Mouse (Mus musculus) G1E (cell line): ENCODE results near the gene Synrg. TPM values are rescaled to one million over a fixed set of nuclear protein-coding genes. Genes with fewer than 3 reads are reported as not detected.

Experiments used
- ATAC-seq: 2 replicates; pipeline ENCODE4 v1.8.0; 2016; ENCODE audit warnings: mild to moderate bottlenecking; ENCODE audit not compliant: insufficient number of reproducible peaks, poor library complexity, low FRiP score, severe bottlenecking; ENCODE audit errors: extremely low read depth
- DNase-seq: peaks from one replicate; pipeline ENCODE4 v3.0.0; 2012; ENCODE audit warnings: low spot score
- H3K27me3 ChIP-seq: 2 replicates; pipeline ENCODE4 v1.6.1; 2012; ENCODE audit warnings: mild to moderate bottlenecking, low read length, inconsistent platforms; ENCODE audit not compliant: insufficient read depth
- H3K36me3 ChIP-seq: replicated peaks from 2 replicates; pipeline ENCODE3; 2012; ENCODE audit warnings: mild to moderate bottlenecking, inconsistent platforms
- H3K4me1 ChIP-seq: 2 replicates; pipeline ENCODE4 v1.6.1; 2012; ENCODE audit warnings: low read depth, low read length, inconsistent platforms, mixed read lengths; ENCODE audit not compliant: insufficient read depth
- H3K4me3 ChIP-seq: 2 replicates; pipeline ENCODE4 v1.5.1; 2012; ENCODE audit warnings: low read depth, mild to moderate bottlenecking, inconsistent platforms, low read length, moderate library complexity, mixed read lengths
- H3K9me3 ChIP-seq: replicated peaks from 2 replicates; pipeline ENCODE4 v1.6.1; 2012; ENCODE audit warnings: inconsistent platforms
- CTCF ChIP-seq: IDR thresholded peaks from 2 replicates; pipeline ENCODE4 v1.5.1; 2012; ENCODE audit warnings: low read depth, low read length, inconsistent platforms, mixed read lengths
- GATA1 ChIP-seq: IDR thresholded peaks from 2 replicates; pipeline ENCODE4 v1.6.1; 2012; ENCODE audit warnings: borderline replicate concordance, low read length, inconsistent platforms, mixed read lengths
- GATA2 ChIP-seq: IDR thresholded peaks from 2 replicates; pipeline ENCODE4 v1.6.1; 2012; ENCODE audit warnings: low read depth, low read length, inconsistent platforms, borderline replicate concordance
- POLR2AphosphoS5 ChIP-seq: IDR thresholded peaks from 2 replicates; pipeline ENCODE4 v1.6.1; 2012; ENCODE audit warnings: low read depth, low read length, inconsistent platforms; ENCODE audit not compliant: insufficient replicate concordance
- TAL1 ChIP-seq: conservative IDR thresholded peaks from 2 replicates; pipeline ENCODE4 v1.6.1; 2012; ENCODE audit warnings: low read depth, low read length, inconsistent platforms, mixed read lengths
- polyA plus RNA-seq: library from polyadenylated mRNA; stranded (reverse); fragments of >175 nt; gene quantifications from 2 replicates; pipeline ENCODE4 v1.2.3, GENCODE M21; 2012
- total RNA-seq, 2 experiments: library from RNA; stranded (forward) in 1 of 2; stranded (reverse) in 1 of 2; fragments of 200-1000 nt in 1 of 2; fragments of >200 nt in 1 of 2; fragmentation: Nextera tagmentation in 1 of 2; gene quantifications; 2 replicates each; pipeline ENCODE4 v1.2.3; 2014 to 2017

The Synrg gene
- total and polyA plus RNA-seq, 3 experiments, result 10.7 to 41.7 (median 17.4) TPM

DNA sequence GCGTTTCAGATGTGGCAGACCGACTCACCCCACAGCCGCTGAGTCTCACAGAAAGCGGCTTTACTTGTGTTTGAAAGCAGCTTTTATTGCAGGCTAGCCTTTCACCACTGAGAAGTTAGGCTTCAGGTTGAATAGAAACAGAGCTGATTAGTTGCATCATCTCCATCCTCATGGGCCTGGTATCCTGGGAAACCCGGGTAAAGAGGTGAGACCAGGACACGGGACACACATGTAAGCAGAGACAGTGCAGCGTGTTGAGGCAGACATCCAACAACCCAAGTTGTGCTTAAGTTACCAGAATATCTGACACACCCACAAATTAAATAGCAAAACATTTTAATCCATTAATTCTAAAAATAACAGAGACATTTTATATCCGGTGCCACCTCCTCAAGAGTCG, 114.4 kb downstream of the Synrg start:
- ATAC-seq (no peak), DNase-seq (no peak)
- peaks cover under 1% of the 10 kb centered on the region for H3K27me3 ChIP-seq
- H3K9me3 ChIP-seq, result no peaks in the 10 kb centered on the region
- no peak for TF ChIP-seq GATA1
- TF ChIP-seq POLR2AphosphoS5, result no peak
- no peak for TF ChIP-seq GATA2
- no peak for TF ChIP-seq TAL1
- no peak for TF ChIP-seq CTCF
- H3K36me3 ChIP-seq, result peaks cover 37% of the 10 kb centered on the region
- H3K4me1 ChIP-seq, result no peaks in the 10 kb centered on the region
- no peak overlapping the region for H3K4me3 ChIP-seq

DNA sequence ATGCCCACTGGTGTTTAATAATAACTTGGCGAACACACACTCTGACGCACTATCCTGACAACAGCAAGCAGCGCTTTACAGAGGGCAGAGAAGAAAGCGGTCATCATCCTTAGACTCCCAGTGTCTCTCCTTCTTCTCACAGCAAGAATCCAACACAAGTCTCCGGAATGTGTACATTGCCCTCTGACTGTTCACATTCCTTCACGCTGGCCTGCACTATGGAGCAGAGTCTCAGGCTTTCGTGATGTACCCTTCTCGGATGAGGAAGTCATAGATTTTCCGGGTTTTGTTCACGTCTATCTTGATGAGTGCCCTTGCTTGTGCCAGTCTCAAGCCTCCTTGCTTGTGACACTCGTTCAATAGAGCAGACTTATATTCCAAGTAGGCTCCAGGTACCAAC, 115.1 kb downstream of the Synrg start:
- TF ChIP-seq GATA2 (no peak), POLR2AphosphoS5 (no peak), GATA1 (no peak), CTCF (no peak), TAL1 (no peak)
- peaks cover 43% of the 10 kb centered on the region for H3K36me3 ChIP-seq
- no peak for ATAC-seq

DNA sequence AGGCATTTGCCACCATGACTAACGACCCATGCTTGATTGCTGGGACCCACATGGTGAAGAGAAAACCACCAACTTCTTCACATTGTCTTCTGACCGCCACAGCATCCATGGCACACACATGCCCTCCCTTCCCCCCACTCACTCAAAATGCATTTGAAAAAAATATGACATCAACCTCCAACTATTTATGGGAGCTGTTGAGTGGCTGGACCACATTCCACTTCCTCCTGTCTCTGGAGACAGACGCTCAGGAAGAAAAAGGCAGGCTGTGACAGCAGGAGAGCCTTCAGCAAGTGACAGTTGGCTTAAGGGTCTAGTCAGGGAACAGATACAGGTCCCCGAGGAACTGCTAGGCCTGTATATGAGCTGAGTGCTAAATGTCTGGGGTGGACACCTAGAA, 115.7 kb downstream of the Synrg start:
- no peaks in the 10 kb centered on the region for H3K4me1 ChIP-seq
- DNase-seq (no peak), ATAC-seq (no peak)
- H3K36me3 ChIP-seq, result peaks cover 47% of the 10 kb centered on the region
- no peak overlapping the region for H3K4me3 ChIP-seq
- TF ChIP-seq GATA2 (no peak), CTCF (no peak), POLR2AphosphoS5 (no peak)
- H3K9me3 ChIP-seq, result no peaks in the 10 kb centered on the region
- no peaks in the 10 kb centered on the region; the same call in 1 of the 2 replicates for H3K27me3 ChIP-seq

More for the DNA sequence above, 115.1 kb downstream of the Synrg start:
- Histone ChIP-seq H3K4me1 (no peaks in the 10 kb centered on the region), H3K27me3 (no peaks in the 10 kb centered on the region; the same call in 1 of the 2 replicates), H3K4me3 (no peak overlapping the region), H3K9me3 (no peaks in the 10 kb centered on the region)
- no peak for DNase-seq

DNA sequence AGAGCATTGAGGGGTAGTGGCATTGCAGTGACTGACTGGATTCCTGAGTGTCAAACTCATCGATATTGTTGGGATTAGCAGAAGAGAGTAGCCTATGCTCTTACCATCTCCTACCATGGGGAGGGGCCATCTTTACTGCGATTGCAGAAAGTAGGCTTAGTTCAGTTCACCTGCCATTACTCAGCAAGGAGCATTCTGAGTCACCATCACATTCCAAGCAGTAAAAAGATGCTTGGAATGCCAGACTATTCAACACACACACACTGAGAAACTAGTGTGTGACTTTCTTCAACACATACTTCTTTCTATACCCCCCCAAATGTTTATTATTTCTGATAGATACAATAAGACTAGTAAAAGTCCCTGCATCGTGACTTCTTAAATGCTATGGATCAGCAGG, 116.1 kb downstream of the Synrg start:
- ATAC-seq, result no peak
- no peak for TF ChIP-seq GATA1
- no peak for TF ChIP-seq POLR2AphosphoS5
- TF ChIP-seq CTCF, result no peak
- TF ChIP-seq GATA2, result no peak
- no peak for TF ChIP-seq TAL1
- peaks cover 47% of the 10 kb centered on the region for H3K36me3 ChIP-seq

DNA sequence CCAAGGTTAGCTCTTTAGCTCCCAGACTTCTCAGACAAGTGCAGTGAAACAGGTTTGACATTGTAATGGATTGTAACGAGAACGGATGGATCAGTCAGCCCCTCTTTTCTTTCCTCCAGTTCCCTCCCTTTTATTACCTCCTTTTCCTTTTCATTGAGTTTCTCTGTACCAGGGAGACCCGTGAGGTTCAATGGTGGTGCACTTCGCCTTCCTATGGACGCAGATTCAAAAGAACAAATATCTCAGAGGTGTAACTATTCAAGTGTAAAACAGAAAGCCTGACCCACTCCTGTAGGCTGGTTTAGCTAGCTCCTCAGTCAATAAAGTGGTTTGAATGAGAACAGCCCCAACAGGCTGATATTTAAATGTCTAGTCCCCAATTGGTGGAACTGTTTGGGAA, 117.7 kb downstream of the Synrg start:
- H3K36me3 ChIP-seq, result peaks cover 58% of the 10 kb centered on the region

More for the DNA sequence above, 116.1 kb downstream of the Synrg start:
- DNase-seq, result no peak
- Histone ChIP-seq H3K4me3 (no peak overlapping the region), H3K27me3 (no peaks in the 10 kb centered on the region; the same call in 1 of the 2 replicates), H3K4me1 (no peaks in the 10 kb centered on the region), H3K9me3 (no peaks in the 10 kb centered on the region)

DNA sequence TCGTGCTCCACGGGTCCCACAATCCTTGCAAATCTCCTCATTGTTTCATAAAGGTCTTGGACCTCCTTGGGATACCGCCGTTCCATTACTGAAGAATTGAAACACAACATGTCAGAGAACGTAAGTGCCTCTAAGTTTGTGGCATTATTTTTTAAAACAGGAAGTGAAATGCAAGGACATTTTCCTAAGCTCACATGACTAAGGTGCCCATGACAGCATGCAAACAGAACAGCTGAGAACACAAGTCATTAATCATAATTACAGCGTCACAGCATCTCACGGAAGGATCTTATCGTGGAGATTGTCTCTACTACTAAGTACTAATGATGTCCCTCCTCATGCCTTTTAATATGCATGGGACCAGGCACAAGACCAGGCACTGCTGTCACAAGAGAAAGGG, 126.3 kb downstream of the Synrg start:
- Histone ChIP-seq H3K36me3 (peaks cover 70% of the 10 kb centered on the region), H3K4me1 (no peaks in the 10 kb centered on the region), H3K4me3 (no peak overlapping the region), H3K9me3 (no peaks in the 10 kb centered on the region), H3K27me3 (no peaks in the 10 kb centered on the region)
- ATAC-seq (no peak), DNase-seq (no peak)
- TF ChIP-seq POLR2AphosphoS5, result no peak
- TF ChIP-seq TAL1, result no peak
- no peak for TF ChIP-seq CTCF
- TF ChIP-seq GATA2, result no peak
- no peak for TF ChIP-seq GATA1

More for the DNA sequence above, 117.7 kb downstream of the Synrg start:
- DNase-seq (no peak), ATAC-seq (no peak)
- no peaks in the 10 kb centered on the region for H3K27me3 ChIP-seq
- no peaks in the 10 kb centered on the region for H3K9me3 ChIP-seq
- no peaks in the 10 kb centered on the region for H3K4me1 ChIP-seq
- TF ChIP-seq TAL1, result no peak
- TF ChIP-seq GATA2, result no peak
- no peak for TF ChIP-seq POLR2AphosphoS5
- no peak for TF ChIP-seq GATA1
- TF ChIP-seq CTCF, result no peak
- no peak overlapping the region for H3K4me3 ChIP-seq

Other genes starting within 250 kb of the Synrg start
- not detected in 2 replicates for gene Wfdc21, start 217.5 kb upstream of the Synrg start, total RNA-seq (2014; fragmentation: Nextera tagmentation)
- gene Wfdc21, start 217.5 kb upstream of the Synrg start, total RNA-seq (2017), result not detected in 2 replicates
- not detected in 2 replicates for gene Wfdc21, start 217.5 kb upstream of the Synrg start, polyA plus RNA-seq
- gene Heatr6, start 210.7 kb upstream of the Synrg start, total RNA-seq (2014; fragmentation: Nextera tagmentation), result 31.7 and 36.7 TPM in 2 replicates
- gene Heatr6, start 210.7 kb upstream of the Synrg start, total RNA-seq (2017), result 14.9 and 18.1 TPM in 2 replicates
- gene Heatr6, start 210.7 kb upstream of the Synrg start, polyA plus RNA-seq, result 4.7 and 7.6 TPM in 2 replicates
- not detected in 2 replicates for gene Hnf1b, start 114.4 kb upstream of the Synrg start, total RNA-seq (2014; fragmentation: Nextera tagmentation)
- 0.22 TPM in 1 of 2 replicates, not detected in the other for gene Hnf1b, start 114.4 kb upstream of the Synrg start, total RNA-seq (2017)
- not detected in 2 replicates for gene Hnf1b, start 114.4 kb upstream of the Synrg start, polyA plus RNA-seq
- gene Ddx52, start 22.4 kb upstream of the Synrg start, total RNA-seq (2014; fragmentation: Nextera tagmentation), result 54.2 and 62.1 TPM in 2 replicates
- gene Ddx52, start 22.4 kb upstream of the Synrg start, total RNA-seq (2017), result 82.8 and 89.8 TPM in 2 replicates
- 3.2 TPM in 2 replicates for gene Ddx52, start 22.4 kb upstream of the Synrg start, polyA plus RNA-seq
- gene Dusp14, start 104.8 kb downstream of the Synrg start, total RNA-seq (2014; fragmentation: Nextera tagmentation), result not detected in 2 replicates
- 0.17 TPM in 1 of 2 replicates, not detected in the other for gene Dusp14, start 104.8 kb downstream of the Synrg start, total RNA-seq (2017)
- not detected in 2 replicates for gene Dusp14, start 104.8 kb downstream of the Synrg start, polyA plus RNA-seq
- 18.3 and 18.7 TPM in 2 replicates for gene Tada2a, start 165.2 kb downstream of the Synrg start, total RNA-seq (2014; fragmentation: Nextera tagmentation)
- 18.5 and 19.9 TPM in 2 replicates for gene Tada2a, start 165.2 kb downstream of the Synrg start, total RNA-seq (2017)
- 1.9 and 2.0 TPM in 2 replicates for gene Tada2a, start 165.2 kb downstream of the Synrg start, polyA plus RNA-seq
- gene Acaca, start 165.2 kb downstream of the Synrg start, total RNA-seq (2014; fragmentation: Nextera tagmentation), result 37.1 and 37.2 TPM in 2 replicates
- gene Acaca, start 165.2 kb downstream of the Synrg start, total RNA-seq (2017), result 38.0 and 45.3 TPM in 2 replicates
- gene Acaca, start 165.2 kb downstream of the Synrg start, polyA plus RNA-seq, result 15.4 and 19.3 TPM in 2 replicates
- gene Gm11437, start 203.0 kb downstream of the Synrg start, total RNA-seq (2014; fragmentation: Nextera tagmentation), result not detected in 2 replicates
- not detected in 2 replicates for gene Gm11437, start 203.0 kb downstream of the Synrg start, total RNA-seq (2017)
- gene Gm11437, start 203.0 kb downstream of the Synrg start, polyA plus RNA-seq, result not detected in 2 replicates